Mouse (Mus musculus) testis, postnatal 10 days (tissue): ENCODE measurements around the gene Smim4.

Source experiments
- DNase-seq: peaks from one replicate; pipeline ENCODE4 v3.0.0; 2021; ENCODE audit warnings: low spot score

Smim4 gene

DNA sequence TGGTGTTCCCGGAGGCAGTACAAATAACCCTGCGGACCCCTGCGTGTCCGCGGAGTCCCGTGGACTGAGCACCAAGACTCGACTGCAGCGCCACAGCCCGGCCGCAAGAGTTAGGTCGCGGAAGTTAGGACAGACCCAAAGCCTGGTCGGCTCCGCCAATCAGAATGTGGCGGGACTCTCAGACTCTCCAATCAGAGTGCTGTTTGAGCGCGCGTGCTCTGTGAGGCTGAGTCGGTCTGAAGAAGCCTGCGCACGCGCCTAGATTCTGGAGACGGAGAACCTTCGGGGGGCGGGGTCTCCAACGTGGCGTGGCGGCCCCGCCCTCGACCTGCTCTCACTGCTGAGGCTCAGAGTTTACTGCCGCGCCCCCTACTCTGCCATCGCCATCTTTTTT, at the start of gene Smim4:
Smim4 (minus strand) TSS at position 131 of the 394 bp plus-strand sequence.
- peak; percentile 98 for DNase-seq

DNA sequence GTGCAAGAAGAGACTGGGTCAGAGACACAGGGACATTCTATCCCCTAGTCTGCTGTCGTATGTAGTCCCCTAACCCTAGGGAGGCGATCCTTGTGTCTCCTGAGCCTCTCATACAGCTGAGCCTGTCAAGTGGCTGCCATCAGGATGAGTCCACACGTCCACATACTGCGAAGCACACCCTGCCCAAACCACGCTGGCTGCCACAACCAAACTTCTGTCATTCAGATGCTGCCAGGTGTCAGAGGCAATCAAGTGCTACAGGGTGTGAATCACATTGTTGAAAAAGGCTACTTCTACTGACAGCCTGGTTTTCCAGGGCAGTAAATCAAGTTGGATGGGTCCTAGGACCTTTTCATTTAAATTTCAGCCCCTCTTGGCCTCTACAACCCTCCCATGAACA, 49.0 kb upstream of the Smim4 start:
- no peak for DNase-seq

DNA sequence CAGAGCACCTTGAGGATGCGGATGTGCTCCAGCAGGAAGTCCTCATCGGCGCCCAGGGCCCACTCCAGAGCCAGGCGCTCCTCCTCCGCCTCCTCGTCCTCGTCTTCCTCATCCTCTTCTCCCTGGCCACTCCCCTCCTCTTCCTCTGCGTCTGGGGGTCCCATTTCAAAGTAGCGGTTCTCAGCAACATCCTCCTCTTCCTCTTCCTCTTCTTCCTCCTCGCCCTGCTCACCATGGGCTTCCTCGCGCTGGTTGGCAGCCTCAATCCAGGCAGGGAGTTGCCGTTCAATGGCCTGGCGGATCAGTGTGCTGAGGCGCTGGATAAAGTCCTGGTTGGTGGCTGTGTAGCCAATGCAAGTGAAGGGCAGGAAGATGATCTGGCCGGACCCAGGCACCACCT, 48.5 kb upstream of the Smim4 start:
- no peak for DNase-seq

DNA sequence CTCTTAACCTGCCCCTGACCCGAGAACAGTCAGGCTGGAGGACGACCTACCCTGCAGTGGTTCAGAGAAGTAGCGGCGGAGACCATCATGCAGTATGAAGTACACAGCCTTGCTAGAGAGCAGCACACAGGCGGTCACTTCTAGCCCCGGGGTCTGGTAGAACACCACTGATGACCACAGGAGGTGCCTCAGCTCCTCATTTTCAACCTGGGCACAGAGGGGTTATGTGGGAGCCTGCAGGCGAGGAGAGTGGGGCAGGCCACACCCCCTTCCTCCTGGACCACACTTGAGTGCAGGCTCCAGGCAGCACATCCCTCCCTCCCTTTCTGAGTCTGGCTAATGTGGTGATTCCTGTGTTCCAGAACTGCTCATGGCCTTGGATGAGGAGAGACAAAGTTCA, 44.8 kb upstream of the Smim4 start:
- DNase-seq: no peak

DNA sequence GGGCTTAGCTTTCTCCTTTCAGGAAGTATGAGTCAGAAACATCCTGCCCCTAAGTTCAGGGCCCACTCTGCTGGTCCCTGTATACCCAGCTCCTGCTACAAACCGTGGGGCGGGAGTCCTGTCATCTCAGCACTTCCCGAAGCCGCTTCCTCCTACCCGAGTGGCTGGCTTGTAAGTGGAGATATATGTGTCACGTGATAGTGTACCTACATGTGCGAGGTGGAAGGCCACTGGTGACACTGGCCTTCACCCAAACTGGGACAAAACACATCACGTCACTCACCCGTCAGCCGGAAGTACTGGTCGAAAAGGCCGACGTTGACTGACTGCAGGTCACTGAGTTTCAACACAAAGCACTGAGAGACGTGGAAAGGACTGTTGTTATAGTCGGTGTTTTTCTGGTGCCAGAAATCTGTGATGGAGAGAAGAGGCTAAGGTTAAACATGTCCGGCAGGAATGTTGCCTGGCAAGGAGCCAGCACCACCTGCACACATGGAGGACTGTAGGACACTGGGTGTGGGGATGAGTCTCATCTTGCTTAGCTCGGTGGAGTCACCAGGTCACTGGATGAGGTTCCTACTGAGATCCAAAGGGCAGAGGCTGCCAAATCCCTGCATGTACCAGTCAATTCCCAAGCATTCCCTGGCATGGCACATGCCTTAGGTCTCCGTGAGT, 44.2 kb upstream of the Smim4 start:
- no peak for DNase-seq

DNA sequence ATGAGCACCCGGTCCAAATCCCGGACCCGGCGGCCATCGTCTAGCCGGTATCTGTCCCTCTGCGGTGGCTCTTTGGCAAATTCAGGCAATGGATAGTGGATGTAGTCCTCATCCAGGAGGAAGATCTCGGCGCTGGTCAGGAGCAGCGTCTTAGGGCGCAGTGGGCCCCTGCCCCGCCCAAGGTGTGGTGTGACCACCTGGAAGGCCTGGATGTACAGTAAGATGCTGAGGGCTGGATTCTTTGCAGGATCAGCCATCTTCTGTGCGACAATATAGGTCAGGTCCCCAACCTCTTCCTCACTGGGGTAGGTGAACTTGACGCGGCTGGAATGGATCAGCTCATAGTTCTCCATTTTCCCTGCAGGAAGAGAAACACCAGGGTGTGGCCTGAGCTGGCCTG, 43.1 kb upstream of the Smim4 start:
- no peak for DNase-seq

DNA sequence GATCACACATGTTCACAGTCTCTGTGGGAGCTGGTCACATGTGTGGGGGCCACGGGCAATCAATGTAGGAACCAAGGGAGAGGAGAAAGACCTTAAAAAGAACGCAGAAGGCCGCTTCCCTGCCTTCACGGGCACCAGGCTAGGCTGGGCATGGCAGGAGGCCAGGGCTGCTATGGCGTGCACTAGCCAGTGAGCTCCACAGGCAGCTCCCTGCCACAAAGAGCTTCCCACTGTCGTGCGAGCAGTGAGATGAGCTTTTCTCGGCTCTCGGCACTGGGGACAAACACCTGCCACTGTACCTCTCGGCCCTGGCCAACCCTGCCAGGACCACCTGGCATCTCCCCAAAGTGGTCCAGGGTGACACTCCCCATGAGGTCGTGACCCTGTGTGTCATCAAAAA, 42.6 kb upstream of the Smim4 start:
- no peak for DNase-seq

DNA sequence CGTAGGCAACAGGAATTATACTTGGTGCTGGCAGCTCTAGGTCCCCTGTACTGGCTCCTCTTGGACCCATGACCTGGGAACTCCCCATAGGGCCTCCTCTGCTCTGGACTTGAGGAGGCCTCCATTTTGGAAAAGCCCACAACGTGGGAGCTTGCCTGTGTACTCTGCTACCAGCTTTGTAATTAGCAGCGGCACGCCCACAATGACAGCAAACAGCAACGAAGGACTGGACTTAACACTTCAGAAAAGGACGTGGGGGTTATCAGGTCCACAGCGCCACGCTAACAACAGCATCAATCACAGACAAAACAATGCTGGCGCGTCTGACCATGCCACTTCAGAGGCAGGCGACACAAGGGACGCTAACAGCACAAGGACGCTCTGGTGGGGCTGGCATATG, 42.2 kb upstream of the Smim4 start:
- DNase-seq: no peak

DNA sequence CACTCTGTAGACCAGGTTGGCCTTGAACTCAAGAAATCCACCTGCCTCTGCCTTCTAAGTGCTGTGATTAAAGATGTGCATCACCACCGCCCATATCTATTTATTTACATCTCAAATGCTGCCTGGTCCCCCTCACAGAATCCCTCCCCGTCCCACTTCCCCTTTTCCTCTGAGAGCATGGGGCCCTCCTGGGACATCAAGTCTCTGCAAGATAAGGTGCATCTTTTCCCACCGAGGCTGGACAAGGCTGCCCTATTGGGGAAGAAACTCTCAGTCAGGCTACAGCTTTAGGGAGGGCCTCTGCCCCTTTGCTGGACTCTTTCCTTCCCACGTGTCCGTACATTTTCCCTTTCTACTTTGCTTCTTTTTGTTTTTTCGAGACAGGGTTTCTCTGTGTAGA, 40.8 kb upstream of the Smim4 start:
- no peak for DNase-seq

DNA sequence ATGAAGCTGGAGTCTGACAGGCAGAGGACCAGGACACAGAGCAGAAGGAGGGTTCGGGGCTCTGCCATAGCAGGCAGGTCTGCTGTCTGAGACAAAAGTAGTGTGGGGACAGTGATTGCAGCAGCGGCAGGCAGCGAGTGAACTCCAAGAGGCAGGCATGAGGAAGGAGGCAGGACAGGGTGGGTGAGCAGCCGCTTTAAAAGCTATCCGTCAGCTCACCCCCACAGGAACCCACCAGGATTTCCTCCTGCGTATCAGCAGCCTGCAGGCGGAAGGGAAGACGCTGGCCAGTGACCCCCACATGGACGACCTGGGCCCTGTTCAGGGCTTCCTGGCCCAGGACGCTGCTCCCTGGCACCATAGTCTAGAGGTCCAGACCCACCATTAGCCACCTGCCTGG, 39.7 kb upstream of the Smim4 start, which contains the start of gene Stab1:
Stab1 (minus strand) TSS at position 217 of the 400 bp plus-strand sequence.
- no peak for DNase-seq

DNA sequence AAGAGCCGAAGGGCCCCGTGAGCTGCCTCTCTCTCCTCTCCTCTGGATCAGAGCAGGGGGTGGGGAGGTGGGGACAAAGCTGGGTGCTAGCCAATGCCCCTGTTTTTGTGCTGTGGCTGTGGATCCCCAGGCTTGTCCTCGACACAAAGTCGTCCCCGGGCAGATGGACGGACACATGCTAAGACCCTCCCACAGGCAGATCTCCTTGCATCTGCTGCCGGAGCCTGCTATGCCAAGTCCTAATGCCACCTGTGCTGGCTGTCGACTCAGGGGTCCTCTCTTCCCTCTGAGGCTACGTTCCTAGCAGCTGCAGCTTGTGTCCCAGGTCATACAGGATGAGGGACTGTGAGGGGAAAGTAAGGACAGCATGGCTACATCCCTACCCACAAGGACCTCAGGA, 38.1 kb upstream of the Smim4 start:
- DNase-seq: no peak

DNA sequence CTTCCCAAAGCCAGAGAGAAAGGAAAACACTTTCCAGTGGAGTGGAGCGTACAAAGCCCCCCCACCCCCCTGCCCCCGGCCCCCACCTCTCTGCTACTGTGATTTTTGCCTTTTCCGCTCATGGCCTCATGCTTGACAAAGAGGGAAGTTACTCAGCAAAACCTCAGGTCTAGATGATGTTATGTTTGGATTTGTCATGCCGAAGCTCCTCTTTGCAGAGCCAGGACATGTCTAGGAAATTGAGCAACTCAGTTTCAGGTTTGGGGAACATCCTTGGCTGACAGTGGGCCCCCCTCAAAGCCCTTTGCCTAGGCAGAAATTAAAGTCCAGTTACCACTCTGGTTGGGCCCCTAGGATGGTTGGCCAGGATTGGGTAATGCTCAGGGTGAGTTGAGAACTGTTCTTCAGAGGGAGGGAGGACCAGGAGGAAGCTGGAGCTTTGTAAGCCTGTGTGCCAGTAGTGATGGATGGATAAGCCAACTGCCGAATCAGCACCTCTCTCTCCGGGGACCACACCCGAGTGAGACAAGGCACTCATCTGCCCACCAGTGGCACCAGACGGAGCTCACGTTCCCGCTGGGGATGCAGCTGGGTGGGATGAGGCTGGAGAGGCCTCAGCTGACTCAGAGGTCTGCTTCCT, 37.4 kb upstream of the Smim4 start:
- no peak for DNase-seq

DNA sequence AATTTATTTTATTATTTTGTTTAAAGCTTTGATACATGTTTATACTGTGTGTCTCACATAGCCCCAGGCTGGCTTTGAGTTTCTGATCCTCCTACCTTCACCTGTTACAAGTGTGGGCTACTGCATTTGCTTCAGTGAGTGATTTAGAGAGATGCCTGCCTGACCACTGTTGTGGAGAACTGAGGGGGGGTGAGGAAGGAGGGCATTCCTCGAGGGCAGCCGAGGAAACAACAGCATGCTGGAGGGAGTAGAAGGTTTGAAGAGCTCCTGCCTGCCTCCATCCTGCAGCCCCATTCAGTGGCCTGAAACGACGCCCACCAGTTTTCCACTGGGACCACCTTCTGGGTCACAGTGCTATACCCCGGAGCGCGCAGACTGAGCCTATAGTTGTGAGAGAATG, 36.7 kb upstream of the Smim4 start:
- no peak for DNase-seq

DNA sequence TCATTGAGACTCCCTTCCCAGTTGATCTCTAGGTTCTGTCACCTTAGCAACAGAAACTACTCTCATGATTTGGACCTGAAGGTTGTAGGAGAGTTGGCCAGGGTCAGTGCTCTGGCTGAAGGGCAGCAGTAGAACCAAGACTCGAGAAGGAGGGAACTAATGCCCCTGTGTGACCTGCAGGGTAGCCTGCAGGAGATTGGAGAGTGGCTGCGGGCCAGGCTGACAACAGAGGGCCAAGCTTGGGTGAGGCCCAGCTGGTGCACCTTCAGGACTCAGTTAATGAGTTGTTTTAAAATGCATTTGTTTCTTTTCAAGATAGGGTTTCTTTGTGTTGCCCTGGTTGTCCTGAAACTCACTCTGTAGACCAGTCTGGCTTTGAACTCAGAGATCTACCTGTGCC, 36.3 kb upstream of the Smim4 start:
- DNase-seq: no peak

DNA sequence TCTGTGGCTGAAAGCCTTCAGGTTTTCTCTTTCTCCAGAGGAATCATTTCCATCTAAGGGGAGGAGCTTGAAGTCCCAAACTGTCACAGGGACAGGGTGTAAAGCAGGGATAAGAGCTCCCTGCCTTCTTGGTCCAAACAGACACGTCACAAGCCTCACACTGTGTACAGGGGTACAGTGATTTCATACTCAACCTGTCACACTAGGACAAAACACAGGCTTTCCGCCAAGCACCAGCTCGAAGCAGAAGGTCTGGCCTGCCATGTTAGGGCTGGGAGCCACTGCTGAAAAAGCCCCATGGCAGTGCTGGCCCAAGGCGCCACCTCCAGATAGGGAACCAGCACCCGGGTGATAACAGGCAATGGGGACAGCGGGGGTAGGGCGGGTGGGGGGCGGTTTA, 35.3 kb upstream of the Smim4 start:
- DNase-seq: no peak

DNA sequence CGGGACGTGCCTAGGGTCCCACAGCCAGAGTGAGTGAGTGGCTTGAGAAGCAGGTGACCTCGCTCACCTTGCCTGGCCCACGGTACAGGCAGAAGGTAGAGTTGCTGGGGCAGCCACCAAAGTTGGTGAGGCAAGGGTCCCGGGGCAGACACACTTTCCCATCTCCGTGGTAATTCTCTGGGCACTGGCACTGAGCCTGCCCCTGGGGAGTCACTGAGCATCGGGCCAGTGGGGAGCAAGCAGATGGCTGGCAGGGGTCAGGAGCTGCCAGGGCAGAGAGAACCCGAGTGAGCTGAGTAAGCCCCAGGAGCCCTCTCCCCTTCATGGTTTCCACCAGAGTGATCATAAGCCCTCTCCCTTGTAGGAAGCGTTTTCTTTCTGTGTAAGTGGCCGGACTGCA, 32.9 kb upstream of the Smim4 start:
- no peak for DNase-seq

DNA sequence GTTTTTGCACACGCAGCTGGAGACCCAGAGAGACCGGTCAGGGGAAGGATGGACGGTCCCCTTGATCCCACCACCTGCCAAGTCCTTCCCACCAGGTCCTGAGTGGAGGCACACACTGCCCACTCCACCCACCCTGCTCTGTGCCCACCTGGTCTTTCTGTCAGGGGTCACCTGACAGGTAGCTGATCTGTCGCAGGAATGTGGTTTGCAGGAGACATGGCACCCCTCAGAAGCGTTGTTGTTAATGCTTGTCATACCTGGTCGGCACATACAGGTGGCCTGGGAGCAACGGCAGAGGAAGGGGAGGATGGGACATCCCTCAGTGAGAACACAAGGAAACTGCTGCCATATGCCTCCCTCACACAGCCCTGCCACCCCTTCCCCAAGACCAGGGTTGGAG, 32.4 kb upstream of the Smim4 start:
- DNase-seq: no peak

DNA sequence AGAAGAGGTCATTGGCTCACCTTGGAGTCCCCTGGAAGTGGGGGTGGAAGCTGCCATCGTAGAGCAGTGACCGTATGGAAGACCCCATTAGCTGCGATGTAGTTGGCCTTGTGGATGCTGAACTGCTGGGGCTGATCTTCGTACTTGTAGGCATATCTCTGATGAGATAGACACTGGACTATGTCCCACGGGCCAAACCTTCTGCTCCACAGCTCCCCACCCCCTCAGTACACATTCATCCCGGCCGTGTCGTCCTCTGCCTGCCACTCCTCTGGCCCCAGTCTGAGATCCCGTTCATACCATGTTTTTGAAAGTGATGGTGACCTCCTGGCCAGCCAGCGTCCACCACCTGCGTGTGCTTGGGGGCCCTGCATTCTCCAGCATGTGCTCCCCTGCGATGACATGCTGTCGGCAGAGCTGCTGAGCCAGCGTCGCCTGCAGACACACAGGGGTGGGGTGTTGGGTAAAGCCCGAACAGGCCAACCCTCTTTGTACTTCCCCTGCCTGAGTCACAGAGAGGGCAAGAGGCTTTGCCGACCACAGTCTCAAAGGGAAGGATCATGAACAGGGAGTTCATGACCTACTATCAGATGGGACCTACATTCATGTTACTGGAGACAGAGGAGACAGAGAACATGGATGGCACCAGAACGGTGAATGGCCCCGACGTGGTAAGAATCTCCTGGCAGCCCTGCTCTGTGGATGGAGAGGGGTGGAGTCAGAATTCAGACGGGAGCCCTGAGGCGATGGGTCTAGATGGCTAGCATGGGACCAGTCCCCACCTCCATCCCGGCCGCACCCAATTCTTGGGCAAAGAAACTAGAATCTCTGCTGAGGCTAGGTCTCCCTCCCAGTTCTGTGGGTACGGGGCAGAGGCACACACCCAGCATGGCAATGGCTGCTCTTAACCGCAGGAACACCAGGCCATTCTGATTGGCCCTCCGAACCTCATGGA, 31.7 kb upstream of the Smim4 start:
- no peak for DNase-seq

DNA sequence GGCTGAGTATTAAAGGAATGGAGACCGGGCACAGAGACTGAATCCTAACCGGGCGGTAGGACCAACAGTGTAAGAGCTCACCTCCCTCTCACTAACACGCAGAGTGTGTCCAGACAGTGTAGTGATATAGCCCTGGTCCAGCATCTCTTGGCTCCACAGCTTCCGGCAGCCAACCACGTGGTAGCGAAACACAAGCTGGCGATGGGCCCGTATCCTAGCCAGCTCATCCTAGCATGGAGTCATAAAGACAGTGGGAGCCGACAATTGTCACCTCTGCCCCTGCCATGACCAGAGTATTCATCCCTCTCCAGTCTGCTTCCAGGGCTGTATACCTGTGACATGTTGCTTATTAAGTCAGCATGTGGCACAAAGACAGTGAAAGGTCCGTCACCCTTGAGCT, 16.9 kb upstream of the Smim4 start:
- DNase-seq: no peak

DNA sequence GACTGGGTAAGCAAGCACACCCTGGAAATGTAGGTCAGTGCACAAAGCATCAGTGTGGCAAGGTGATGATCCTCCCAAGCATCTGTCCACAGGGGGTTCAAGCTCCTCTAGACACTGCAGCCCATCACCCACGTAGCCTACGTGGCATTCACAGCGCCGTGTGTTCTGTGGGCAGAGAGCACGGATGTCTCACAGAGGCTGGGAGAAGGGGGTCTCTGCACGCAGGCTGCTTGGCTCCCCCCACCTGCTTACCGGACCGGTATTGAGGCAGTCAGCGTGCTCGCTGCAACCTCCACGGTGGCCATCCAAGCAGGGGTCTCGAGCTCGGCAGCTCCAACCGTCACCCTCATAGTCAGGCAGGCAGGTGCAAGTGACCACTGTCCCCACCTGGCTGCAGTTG, 12.3 kb upstream of the Smim4 start:
- peak; percentile 38 for DNase-seq

DNA sequence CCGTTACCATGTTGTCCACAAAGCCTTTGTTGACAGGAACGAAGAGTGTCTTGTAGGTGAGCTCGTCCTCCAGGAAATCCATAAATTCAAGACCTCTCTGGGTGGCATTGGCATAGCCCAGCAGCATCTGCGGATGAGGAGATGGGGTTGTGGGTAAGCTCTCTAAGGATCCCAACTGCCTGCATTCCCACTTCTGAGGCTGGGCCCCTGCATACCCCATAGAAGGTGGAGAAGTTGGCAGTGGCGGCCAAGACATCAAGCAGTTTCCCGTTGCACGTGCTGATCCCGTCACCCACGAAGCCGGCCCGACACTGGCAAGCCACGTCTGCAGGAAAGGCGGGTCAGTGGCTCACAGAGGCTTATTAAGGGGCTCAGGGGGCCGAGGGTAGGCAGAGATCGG, 11.4 kb upstream of the Smim4 start:
- peak; percentile 40 for DNase-seq

DNA sequence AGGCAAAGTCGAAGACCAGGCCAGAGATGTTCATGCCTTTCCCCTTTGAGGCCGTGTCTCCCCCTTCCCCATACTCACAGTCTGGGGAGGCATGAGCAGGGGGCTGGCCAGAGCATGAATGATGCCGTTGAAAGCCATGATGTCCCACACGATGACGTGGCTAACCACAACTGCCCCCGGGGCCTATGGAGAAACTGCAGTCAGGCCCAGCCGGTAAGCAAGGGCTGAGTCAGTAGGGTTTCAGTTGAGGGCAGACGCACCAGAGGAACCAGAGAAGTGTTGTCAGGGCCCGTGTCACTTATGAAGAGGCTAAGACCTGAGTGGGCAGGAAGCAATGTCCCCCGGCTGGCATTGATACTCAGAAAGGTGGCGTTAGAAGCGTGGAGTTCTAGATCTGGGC, 10.9 kb upstream of the Smim4 start:
- peak; percentile 35 for DNase-seq

DNA sequence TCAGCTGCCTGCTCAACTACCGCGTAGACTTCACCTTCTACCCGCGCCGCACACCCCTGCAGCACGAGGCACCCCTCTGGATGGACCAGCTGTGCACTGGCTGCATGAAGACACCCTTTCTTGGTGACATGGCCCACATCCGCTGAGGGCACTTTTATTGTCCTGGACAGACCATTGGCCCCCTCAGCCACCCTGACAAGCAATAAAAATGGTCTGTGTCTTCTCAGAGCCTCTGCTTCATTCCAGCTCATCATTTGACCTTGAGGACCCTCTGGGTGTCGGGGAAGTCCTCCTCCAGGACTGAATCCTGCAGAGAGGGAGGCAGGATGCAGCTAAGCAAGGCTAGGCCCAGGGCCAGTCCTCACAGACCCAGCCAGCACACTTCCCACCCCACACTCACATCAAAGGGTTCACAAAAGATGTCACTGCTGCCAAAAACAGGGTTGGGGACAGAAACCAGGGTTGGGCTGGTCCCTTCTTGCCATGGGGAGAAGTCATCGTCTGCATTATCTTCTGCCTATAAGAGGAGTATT, 10.2 kb upstream of the Smim4 start:
- DNase-seq: peak; percentile 38
